In genomic region chr3:154811281-154811680, GRCm38 (mm10) we compare ENCODE assay signal across 18 mouse cellular contexts.
DNase-seq lines count a peak whose midpoint lies in the region; ATAC-seq and TF ChIP-seq lines count a peak whose summit lies in the region.
"Had no signal": no experiment of that assay in that cellular context is flagged by ENCODE, and none has a peak within 500 bp of the region (broad histone marks: within the 10 kb centered on the region; RNA-seq: fewer than 3 reads in every experiment).

No protein-coding gene starts in this region.

- TF ChIP-seq POLR2A in brain, embryonic 14.5 days (IDR thresholded peaks at IDR 0.05; ENCODE audit: borderline replicate concordance, extremely low read depth, insufficient read depth, insufficient read length, poor library complexity, severe bottlenecking) = no peak
- no peak for TF ChIP-seq POLR2A in kidney, adult 2 months (IDR thresholded peaks at IDR 0.05; ENCODE audit: low read depth, low read length)

- no peaks in the 10 kb centered on the region for H3K27me3 ChIP-seq in hindbrain, embryonic 13.5 days
- H3K27me3 ChIP-seq in midbrain, embryonic 14.5 days (ENCODE audit: control insufficient read depth, insufficient read depth, low read length) = no peaks in the 10 kb centered on the region
- no peaks in the 10 kb centered on the region for H3K27me3 ChIP-seq in kidney, adult 2 months (replicated peaks; ENCODE audit: control insufficient read depth, insufficient read depth, low read length)
- H3K27me3 ChIP-seq: embryonic facial prominence, embryonic 13.5 days; heart, embryonic 15.5 days; liver, embryonic 15.5 days; neural tube, embryonic 15.5 days had no signal

- 19% methylated on average over 9 of the region's 9 CpGs for WGBS in hindbrain, embryonic 13.5 days
- 10% methylated on average over 9 of the region's 9 CpGs for WGBS in midbrain, embryonic 14.5 days
- WGBS in kidney, adult 2 months = 55% methylated on average over 9 of the region's 9 CpGs

- no peaks in the 10 kb centered on the region for H3K9me3 ChIP-seq in hindbrain, embryonic 13.5 days
- H3K9me3 ChIP-seq in midbrain, embryonic 14.5 days (ENCODE audit: control insufficient read depth, low read length) = no peaks in the 10 kb centered on the region
- H3K9me3 ChIP-seq: embryonic facial prominence, embryonic 13.5 days; heart, embryonic 15.5 days; liver, embryonic 15.5 days; neural tube, embryonic 15.5 days had no signal

- peak overlapping the region; percentile 59; the same call in 1 of the 2 replicates for H3K27ac ChIP-seq in layer of hippocampus, adult 2 months
- peak overlapping the region; percentile 73 for H3K27ac ChIP-seq in hindbrain, embryonic 13.5 days
- peak overlapping the region; percentile 62 for H3K27ac ChIP-seq in midbrain, embryonic 14.5 days (replicated peaks; ENCODE audit: low read depth, low read length)
- H3K27ac ChIP-seq in kidney, adult 2 months (ENCODE audit: insufficient read depth, low read depth, low read length) = no peak overlapping the region
- H3K27ac ChIP-seq: embryonic facial prominence, embryonic 13.5 days; heart, embryonic 15.5 days; liver, embryonic 15.5 days; neural tube, embryonic 15.5 days; stomach, postnatal 0 days had no signal

- DNase-seq in layer of hippocampus, adult 2 months (ENCODE audit: low spot score in 2 of 2) = no peak
- DNase-seq in layer of hippocampus, postnatal 25 days (ENCODE audit: extremely low spot score in 1 of 2, low spot score in 1 of 2) = no peak
- peak; percentile 68 for DNase-seq in brain, embryonic 14.5 days (ENCODE audit: low read depth)
- DNase-seq in midbrain, embryonic 14.5 days = peak; percentile 64
- no peak for DNase-seq in kidney, adult 2 months
- no peak for DNase-seq in heart, postnatal 10 days
- DNase-seq: cerebellum, adult 9-10 months; gastrocnemius, postnatal 25 days; kidney, adult 18-20 months; kidney, postnatal 10 days; thymus, postnatal 14 days had no signal

- peaks cover 36% of the 10 kb centered on the region for H3K4me1 ChIP-seq in hindbrain, embryonic 13.5 days (replicated peaks)
- H3K4me1 ChIP-seq in midbrain, embryonic 14.5 days (ENCODE audit: control insufficient read depth, insufficient read depth, low read length) = peaks cover 26% of the 10 kb centered on the region
- H3K4me1 ChIP-seq in kidney, adult 2 months (ENCODE audit: control insufficient read depth, insufficient read depth, low read length) = no peaks in the 10 kb centered on the region
- H3K4me1 ChIP-seq: heart, embryonic 15.5 days; liver, embryonic 15.5 days had no signal

- no peak for TF ChIP-seq CTCF in layer of hippocampus, adult 2 months (conservative IDR thresholded peaks at IDR 0.05)
- TF ChIP-seq CTCF in brain, embryonic 14.5 days (IDR thresholded peaks at IDR 0.05; ENCODE audit: borderline replicate concordance, extremely low read depth, insufficient read depth, insufficient read length) = no peak
- TF ChIP-seq CTCF in kidney, adult 2 months (conservative IDR thresholded peaks at IDR 0.05; ENCODE audit: insufficient read depth, insufficient read length, low read depth, low read length) = no peak

- intact Hi-C loops in heart, postnatal 10 days (cut with DNase I) = no loop called here

- peak overlapping the region; percentile 20; the same call in 1 of the 2 replicates for H3K9ac ChIP-seq in hindbrain, embryonic 13.5 days
- no peak overlapping the region; the same call in 1 of the 2 replicates for H3K9ac ChIP-seq in midbrain, embryonic 14.5 days (replicated peaks; ENCODE audit: low read length)
- H3K9ac ChIP-seq: embryonic facial prominence, embryonic 13.5 days; heart, embryonic 15.5 days; liver, embryonic 15.5 days; neural tube, embryonic 15.5 days had no signal

- no peaks in the 10 kb centered on the region for H3K36me3 ChIP-seq in hindbrain, embryonic 13.5 days
- no peaks in the 10 kb centered on the region for H3K36me3 ChIP-seq in midbrain, embryonic 14.5 days (ENCODE audit: control insufficient read depth, insufficient read depth, low read length)
- no peaks in the 10 kb centered on the region for H3K36me3 ChIP-seq in kidney, adult 2 months (ENCODE audit: control insufficient read depth, insufficient read depth, low read length)
- H3K36me3 ChIP-seq: embryonic facial prominence, embryonic 13.5 days; heart, embryonic 15.5 days; liver, embryonic 15.5 days; neural tube, embryonic 15.5 days had no signal

- no peak overlapping the region for H3K4me3 ChIP-seq in layer of hippocampus, adult 2 months
- no peak overlapping the region for H3K4me3 ChIP-seq in hindbrain, embryonic 13.5 days
- H3K4me3 ChIP-seq in midbrain, embryonic 14.5 days (replicated peaks; ENCODE audit: low read depth, low read length) = no peak overlapping the region
- no peak overlapping the region for H3K4me3 ChIP-seq in kidney, adult 2 months (ENCODE audit: insufficient read depth, low read depth, low read length)
- H3K4me3 ChIP-seq: embryonic facial prominence, embryonic 13.5 days; heart, embryonic 15.5 days; liver, embryonic 15.5 days; neural tube, embryonic 15.5 days had no signal

- H3K4me2 ChIP-seq in hindbrain, embryonic 13.5 days = no peak overlapping the region
- peak overlapping the region; percentile 15; the same call in 1 of the 2 replicates for H3K4me2 ChIP-seq in midbrain, embryonic 14.5 days (ENCODE audit: low read length)
- H3K4me2 ChIP-seq: embryonic facial prominence, embryonic 13.5 days; heart, embryonic 15.5 days; liver, embryonic 15.5 days; neural tube, embryonic 15.5 days had no signal

- ATAC-seq in hindbrain, embryonic 13.5 days (ENCODE audit: low FRiP score) = no peak
- ATAC-seq in midbrain, embryonic 14.5 days (ENCODE audit: low FRiP score, low TSS enrichment) = no peak
- ATAC-seq: lung, postnatal 0 days had no signal

Comparison
In these comparisons a context has a peak if more than half of its experiments do, and no peak if none do; other contexts are left out.
1. DNase-seq: peak in brain, embryonic 14.5 days (single experiment) and midbrain, embryonic 14.5 days (single experiment); none in layer of hippocampus, adult 2 months (0 of 2), layer of hippocampus, postnatal 25 days (0 of 2), kidney, adult 2 months (single experiment) and heart, postnatal 10 days (0 of 2).